Mouse (Mus musculus): ENCODE measurements around the gene Cd248.

Cd248 gene

GRCm38 (mm10) chr19:5051515-5051914, 16.4 kb upstream of the Cd248 start:
- ATAC-seq (ENCODE audit: insufficient number of reproducible peaks, low FRiP score, low TSS enrichment) = no peak

GRCm38 (mm10) chr19:5052166-5052822, 15.6 kb upstream of the Cd248 start:
- ATAC-seq (ENCODE audit: insufficient number of reproducible peaks, low FRiP score, low TSS enrichment) = no peak; the same call in 1 of the 2 replicates

DNA sequence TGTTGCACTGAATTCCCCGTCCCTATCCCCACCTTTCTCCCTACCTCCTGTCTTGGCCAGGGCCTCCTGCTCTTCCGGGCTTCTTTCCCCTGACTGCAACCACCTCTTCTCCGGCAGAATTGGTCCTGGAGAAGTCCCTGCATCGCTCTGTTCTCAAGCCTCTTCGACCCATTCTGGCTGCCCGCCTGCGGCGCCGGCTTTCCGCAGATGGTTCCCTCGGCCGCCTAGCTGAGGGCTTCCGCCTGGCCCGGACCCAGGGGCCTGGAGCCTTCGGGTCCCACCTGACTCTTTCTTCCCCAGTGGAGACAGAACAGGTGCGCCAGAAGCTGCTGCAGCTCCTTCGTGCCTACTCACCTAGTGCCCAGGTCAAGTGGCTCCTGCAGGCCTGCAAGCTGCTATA, 15.0 kb upstream of the Cd248 start:
- no peak for ATAC-seq (ENCODE audit: insufficient number of reproducible peaks, low FRiP score, low TSS enrichment)

GRCm38 (mm10) chr19:5053909-5054308, 14.0 kb upstream of the Cd248 start:
- ATAC-seq (ENCODE audit: insufficient number of reproducible peaks, low FRiP score, low TSS enrichment) = no peak

GRCm38 (mm10) chr19:5056251-5056650, 11.6 kb upstream of the Cd248 start:
- no peak for ATAC-seq (ENCODE audit: insufficient number of reproducible peaks, low FRiP score, low TSS enrichment)

GRCm38 (mm10) chr19:5057876-5058775, 9.8 kb upstream of the Cd248 start:
- ATAC-seq (ENCODE audit: insufficient number of reproducible peaks, low FRiP score, low TSS enrichment) = no peak

DNA sequence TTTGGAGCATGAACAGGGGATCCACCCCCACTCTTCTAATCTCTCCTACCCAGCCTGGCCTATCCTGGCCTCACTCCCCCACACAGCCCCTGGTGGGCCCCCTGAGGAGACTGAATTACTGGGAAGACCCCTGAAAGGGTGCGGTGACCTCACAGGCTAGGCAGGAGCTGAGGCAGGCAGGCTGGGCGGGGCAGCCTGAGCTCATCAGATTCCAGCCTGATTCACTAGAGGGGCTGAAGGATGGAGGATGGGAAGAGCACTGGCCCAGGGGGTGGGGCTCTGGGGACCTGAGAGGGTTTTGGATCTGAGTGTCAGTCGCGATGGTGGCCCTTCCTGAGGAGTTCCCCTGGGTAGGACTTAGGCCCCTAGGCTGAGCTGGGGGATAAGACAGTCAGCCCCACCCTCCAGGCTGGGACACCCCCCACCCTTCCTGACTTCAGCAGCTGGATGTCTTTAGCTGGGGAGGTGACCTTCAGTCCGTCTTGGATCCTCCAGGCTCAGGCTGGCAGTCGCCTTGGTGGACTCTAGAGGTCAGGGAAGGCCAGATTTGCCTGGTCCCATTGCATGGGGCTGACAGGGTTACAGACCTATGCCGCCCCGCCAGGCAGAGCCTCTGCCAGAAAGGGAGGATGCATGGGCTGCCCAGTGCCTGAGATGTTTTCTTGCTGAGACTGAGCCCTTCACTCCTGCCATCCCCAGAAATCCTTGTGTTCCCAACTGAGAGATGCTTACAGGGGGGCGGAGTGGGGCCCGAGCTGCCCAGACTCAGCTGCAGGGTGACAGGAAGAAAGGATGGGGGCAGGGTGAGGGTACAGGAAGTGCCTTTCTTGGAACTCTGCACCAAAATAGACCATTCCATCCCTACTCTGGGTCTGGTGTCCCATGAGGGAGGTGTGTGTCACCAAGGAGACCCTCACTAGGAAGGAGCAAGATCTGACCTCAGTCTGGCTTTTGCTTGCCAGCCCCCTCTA, 8.8 kb upstream of the Cd248 start:
- ATAC-seq (ENCODE audit: insufficient number of reproducible peaks, low FRiP score, low TSS enrichment) = no peak

GRCm38 (mm10) chr19:5060365-5061330, 7.2 kb upstream of the Cd248 start:
- ATAC-seq (ENCODE audit: insufficient number of reproducible peaks, low FRiP score, low TSS enrichment) = no peak

DNA sequence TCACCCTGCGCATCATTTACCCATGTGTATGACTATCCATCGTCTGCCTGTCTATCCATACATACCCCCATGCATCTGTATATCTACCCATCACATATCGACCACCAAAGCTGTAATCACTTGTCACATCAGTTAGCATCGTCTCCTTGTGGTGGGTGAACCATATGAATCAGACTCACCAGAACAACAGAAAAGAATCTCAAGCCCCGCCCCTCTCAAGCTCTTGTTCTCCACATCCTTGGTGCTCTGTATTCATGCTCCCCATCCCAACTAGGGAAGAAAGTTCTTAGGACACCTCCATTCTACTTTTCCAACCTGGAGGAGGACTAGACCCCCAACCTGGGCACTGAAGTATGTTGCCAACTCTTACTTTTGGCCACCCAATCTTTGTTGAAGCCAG, 5.8 kb upstream of the Cd248 start:
- no peak for ATAC-seq (ENCODE audit: insufficient number of reproducible peaks, low FRiP score, low TSS enrichment)

- ATAC-seq (ENCODE audit: insufficient number of reproducible peaks, low FRiP score, low TSS enrichment) = no peak
Observed at GRCm38 (mm10) chr19:5062446-5062845, 5.4 kb upstream of the Cd248 start.

- ATAC-seq (ENCODE audit: insufficient number of reproducible peaks, low FRiP score, low TSS enrichment) = no peak
Observed at GRCm38 (mm10) chr19:5065104-5065503, 2.8 kb upstream of the Cd248 start.

- ATAC-seq (ENCODE audit: insufficient number of reproducible peaks, low FRiP score, low TSS enrichment) = no peak
Observed at GRCm38 (mm10) chr19:5067040-5067799, 658 bp upstream of the Cd248 start.

GRCm38 (mm10) chr19:5068570-5069234, 824 bp downstream of the Cd248 start:
- ATAC-seq (ENCODE audit: insufficient number of reproducible peaks, low FRiP score, low TSS enrichment) = no peak

DNA sequence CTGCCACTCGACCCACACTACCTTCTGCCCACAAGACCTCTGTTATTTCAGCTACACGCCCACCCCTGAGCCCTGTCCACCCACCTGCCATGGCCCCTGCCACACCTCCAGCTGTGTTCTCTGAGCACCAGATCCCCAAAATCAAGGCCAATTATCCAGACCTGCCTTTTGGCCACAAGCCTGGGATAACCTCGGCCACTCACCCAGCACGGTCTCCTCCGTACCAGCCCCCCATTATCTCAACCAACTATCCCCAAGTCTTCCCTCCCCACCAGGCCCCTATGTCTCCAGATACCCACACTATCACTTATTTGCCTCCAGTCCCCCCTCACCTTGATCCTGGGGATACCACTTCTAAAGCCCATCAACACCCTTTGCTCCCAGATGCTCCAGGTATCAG, 1.6 kb downstream of the Cd248 start:
- no peak for ATAC-seq (ENCODE audit: insufficient number of reproducible peaks, low FRiP score, low TSS enrichment)

DNA sequence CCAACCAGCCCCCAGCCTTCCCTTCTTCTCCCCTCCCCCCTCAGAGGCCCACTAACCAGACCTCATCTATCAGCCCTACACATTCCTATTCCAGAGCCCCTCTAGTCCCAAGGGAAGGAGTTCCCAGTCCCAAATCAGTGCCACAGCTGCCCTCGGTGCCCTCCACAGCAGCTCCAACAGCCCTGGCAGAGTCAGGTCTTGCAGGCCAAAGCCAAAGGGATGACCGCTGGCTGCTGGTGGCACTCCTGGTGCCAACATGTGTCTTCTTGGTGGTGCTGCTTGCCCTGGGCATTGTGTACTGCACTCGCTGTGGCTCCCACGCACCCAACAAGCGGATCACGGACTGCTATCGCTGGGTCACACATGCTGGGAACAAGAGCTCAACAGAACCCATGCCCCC, 2.1 kb downstream of the Cd248 start:
- no peak for ATAC-seq (ENCODE audit: insufficient number of reproducible peaks, low FRiP score, low TSS enrichment)

GRCm38 (mm10) chr19:5071077-5071476, 3.2 kb downstream of the Cd248 start:
- ATAC-seq (ENCODE audit: insufficient number of reproducible peaks, low FRiP score, low TSS enrichment) = no peak

DNA sequence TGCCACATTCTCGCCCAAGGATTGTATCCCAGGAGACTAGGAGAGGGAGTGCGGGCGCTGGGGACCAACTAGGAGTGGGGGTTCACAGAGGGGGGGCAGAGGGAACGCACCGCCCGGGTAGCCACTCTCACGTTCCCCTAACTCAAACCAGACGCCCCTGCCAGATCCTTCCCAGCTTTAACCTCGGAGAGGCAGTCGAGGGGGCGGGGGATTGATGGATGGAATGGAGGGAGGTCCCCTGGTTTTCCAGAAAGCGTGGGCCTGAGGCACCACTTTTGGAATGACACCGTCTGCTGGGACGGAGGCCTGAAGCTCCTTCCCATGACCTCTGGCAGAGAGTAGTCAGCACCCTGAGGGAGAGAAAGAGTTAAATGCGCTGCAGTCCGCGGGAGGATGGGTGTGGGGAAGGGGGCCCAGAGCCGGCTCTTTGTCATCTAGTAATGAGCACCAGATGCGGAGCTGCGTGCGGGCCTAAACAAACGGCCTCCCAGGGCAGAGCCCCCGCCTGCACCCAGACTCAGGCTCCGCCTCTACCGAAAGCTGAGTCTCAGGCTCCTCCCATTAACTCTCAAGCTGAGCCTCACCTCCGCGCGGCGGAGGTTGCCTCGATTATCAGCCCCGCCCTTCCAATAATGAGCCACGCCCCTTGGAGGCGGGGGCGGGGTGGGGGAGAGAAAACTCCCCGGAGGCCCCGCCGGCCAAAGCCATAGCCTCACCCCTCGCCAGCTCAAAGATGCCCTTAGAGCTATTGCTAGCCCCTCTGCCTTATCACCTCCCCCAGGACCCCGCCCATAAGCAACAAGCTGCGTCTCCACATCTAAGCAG, 3.9 kb downstream of the Cd248 start:
- ATAC-seq (ENCODE audit: insufficient number of reproducible peaks, low FRiP score, low TSS enrichment) = no peak
